Mouse (Mus musculus): ENCODE measurements at regions not wholly inside any gene's neighbourhood (a gene's known extent, or its start where the extent isn't known, plus 50 kb on each side); places are given as distances from the start of the nearest gene placed in this dataset.

- DNase-seq (ENCODE audit: low spot score) = no peak
Observed at GRCm38 (mm10) chr9:47434091-47434490, 95.9 kb upstream of the Cadm1 start.

- DNase-seq (ENCODE audit: low spot score) = no peak
Observed at GRCm38 (mm10) chr9:47438976-47439375, 91.0 kb upstream of the Cadm1 start.

- DNase-seq (ENCODE audit: low spot score) = no peak
Observed at GRCm38 (mm10) chr9:47439506-47439905, 90.5 kb upstream of the Cadm1 start.

- no peak for DNase-seq (ENCODE audit: low spot score)
Observed at GRCm38 (mm10) chr9:47440128-47440527, 89.8 kb upstream of the Cadm1 start.

DNA sequence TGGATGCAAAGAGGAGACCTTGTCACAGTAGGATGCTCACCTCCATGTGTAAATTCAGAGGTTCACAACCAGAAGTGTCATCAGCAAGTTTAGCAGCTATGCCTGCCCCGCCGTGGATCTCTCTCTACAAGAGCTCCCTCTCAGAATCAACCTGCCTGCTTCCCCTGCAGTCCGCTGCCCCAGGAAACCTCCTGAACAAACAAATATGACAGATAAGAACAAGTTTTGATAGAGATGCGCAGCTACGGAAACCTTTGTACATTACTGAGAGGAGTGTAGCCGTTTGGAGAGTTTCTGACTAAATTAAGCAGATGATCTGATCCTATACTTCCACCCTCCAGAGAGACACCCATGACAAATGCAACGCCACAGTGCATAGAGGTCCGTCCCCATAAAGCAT is 88.8 kb upstream of the Cadm1 start:
- DNase-seq (ENCODE audit: low spot score) = no peak

DNA sequence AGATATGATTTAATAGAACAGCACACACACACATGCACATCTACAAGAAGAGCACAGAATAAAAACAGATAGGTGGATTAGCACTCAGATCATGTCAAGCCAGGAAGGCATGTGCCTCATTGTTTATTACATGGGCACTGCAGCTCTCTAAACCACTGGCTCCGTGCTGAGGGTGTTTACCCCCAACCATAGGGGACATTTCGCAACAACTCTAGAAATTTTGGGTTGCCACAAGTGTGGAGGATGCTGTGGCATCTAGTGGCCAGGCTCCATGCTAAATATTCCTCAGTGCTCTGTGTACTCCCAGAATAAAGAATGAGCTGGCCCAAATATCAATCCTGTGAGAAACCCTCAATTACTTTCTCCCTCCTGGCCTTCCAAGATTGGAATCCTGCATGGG is 85.8 kb upstream of the Cadm1 start:
- DNase-seq (ENCODE audit: low spot score) = no peak

GRCm38 (mm10) chr9:47444752-47445151 is 85.2 kb upstream of the Cadm1 start:
- no peak for DNase-seq (ENCODE audit: low spot score)

- DNase-seq (ENCODE audit: low spot score) = no peak
Observed at GRCm38 (mm10) chr9:47445332-47445731, 84.6 kb upstream of the Cadm1 start.

GRCm38 (mm10) chr9:47452752-47453151 is 77.2 kb upstream of the Cadm1 start:
- DNase-seq (ENCODE audit: low spot score) = no peak

- DNase-seq (ENCODE audit: low spot score) = no peak
Observed at GRCm38 (mm10) chr9:47458721-47459418, 71.1 kb upstream of the Cadm1 start.

DNA sequence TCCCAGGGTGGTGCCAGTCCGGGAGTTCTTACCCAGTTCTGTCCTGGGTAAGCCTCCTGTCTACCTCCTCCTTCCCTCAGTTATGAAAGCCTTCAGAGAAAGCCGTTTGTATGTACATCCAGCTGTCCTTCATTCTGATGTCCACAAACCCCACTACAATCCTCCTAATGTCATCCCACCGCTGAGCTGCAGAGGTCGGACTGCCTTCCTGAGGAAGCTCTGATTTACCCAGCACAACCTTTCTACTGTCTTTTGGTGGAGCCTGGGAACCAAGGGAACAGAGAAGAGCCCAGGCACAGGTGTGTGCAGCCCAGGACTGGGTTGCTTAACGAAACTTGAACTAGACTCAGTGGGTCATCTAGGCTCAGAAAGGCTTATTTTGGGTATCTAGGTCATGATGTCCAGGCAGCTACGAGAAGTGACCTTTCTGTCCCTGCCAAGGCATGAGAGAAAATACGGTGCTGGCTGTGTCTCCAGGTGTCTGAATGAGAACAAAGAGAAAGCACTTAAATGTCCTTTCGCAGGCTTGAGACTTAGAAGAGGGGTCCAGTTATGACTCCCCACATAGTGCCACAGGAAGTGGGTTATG is 70.4 kb upstream of the Cadm1 start:
- DNase-seq (ENCODE audit: low spot score) = no peak

GRCm38 (mm10) chr9:47460241-47460640 is 69.7 kb upstream of the Cadm1 start:
- no peak for DNase-seq (ENCODE audit: low spot score)

- DNase-seq (ENCODE audit: low spot score) = no peak
Observed at GRCm38 (mm10) chr9:47461915-47462314, 68.1 kb upstream of the Cadm1 start.

- DNase-seq (ENCODE audit: low spot score) = no peak
Observed at GRCm38 (mm10) chr9:47466767-47467166, 63.2 kb upstream of the Cadm1 start.

- no peak for DNase-seq (ENCODE audit: low spot score)
Observed at GRCm38 (mm10) chr9:47467815-47468214, 62.2 kb upstream of the Cadm1 start.

- no peak for DNase-seq (ENCODE audit: low spot score)
Observed at GRCm38 (mm10) chr9:47469576-47469975, 60.4 kb upstream of the Cadm1 start.

GRCm38 (mm10) chr9:47470741-47471140 is 59.2 kb upstream of the Cadm1 start:
- DNase-seq (ENCODE audit: low spot score) = no peak

DNA sequence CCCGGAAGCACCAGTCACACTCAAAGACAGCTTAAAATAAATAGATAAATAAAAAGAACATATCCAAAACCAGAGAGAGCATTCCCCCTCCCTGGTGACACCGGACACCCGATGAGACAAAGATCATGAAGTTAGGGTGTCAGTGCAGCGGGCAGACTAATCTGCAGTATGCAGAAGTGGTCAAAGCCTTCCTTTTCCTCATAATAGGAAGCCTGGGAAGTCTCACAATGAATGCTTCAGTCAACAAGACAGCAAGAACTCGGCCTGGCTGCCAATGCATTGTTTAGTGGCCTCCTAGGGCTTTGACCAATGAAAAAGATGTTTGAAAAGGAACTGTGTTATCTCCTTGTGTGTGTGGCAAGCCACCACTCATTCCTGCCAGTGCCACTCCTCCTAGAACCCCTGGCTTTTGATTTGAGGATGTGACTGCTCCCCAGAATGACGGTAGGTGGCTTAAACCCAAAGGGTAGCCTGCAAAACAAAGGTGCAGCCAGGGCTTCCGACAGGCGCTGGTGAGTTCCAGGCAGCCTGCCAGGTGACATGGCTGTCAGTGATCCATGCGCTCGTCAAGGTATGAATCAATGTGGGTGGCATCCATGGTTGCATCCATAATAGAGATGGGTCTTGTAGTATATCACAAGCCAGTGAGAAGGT is 58.1 kb upstream of the Cadm1 start:
- DNase-seq (ENCODE audit: low spot score) = no peak

GRCm38 (mm10) chr9:47473776-47474365 is 56.1 kb upstream of the Cadm1 start:
- DNase-seq (ENCODE audit: low spot score) = no peak

DNA sequence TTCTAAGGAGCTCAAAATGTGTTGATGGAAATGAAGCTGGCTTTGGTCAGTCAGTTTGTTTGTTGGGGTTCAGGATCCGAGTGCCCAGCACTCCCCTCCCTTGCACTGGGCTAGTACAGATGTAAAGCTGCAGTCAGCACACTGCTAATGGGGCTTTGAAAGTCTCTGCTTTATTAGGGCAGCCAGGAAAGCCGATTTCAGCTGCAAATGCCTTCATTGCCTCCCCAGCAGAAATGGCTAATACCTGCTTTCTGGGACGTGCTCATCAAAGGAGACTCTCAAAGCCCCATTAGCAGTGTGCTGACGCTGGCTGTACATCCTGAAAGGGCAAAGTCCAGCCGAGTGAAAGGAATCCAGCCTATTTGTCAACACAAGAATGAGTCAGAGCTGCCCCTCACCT is 55.2 kb upstream of the Cadm1 start:
- DNase-seq (ENCODE audit: low spot score) = peak; percentile 7

GRCm38 (mm10) chr9:47477889-47478288 is 52.1 kb upstream of the Cadm1 start:
- DNase-seq (ENCODE audit: low spot score) = no peak

All from yolk sac, embryonic 10.5 days (tissue).